Mouse (Mus musculus): Measurements from ENCODE around the gene Adam12. TPM values are rescaled to one million over a fixed set of nuclear protein-coding genes. Genes with fewer than 3 reads are reported as not detected.

The Adam12 gene
- polyA plus RNA-seq, 1 experiment from 2014 or later: 15.1 TPM

DNA sequence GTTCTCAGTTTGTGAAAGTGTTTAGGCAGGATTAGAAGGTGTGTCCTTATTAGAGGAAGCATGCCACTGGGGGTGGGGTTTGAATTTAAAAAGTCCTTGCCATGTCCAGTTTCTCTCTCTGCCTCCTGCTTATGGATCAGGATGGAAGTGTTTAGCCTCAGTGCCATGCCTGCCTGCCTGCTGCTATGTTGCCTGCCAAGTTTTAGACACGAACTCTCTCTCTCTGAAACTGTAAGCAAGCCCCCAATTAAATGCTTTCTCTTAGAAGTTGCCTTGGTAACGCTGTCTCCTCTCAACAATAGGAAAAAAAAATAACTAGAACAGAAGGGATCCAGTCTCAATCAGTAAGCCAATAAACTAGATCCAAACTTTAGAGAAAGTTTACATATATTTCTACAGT is 110.5 kb downstream of the Adam12 start:
- no peak for ATAC-seq (replicated peaks; ENCODE audit: low FRiP score, low TSS enrichment, low read depth)
- WGBS: 61% methylated on average over 2 of the region's 2 CpGs
- no peak overlapping the region for H3K27ac ChIP-seq (ENCODE audit: low read depth)

GRCm38 (mm10) chr7:134115438-134115837 is 116.5 kb downstream of the Adam12 start:
- DNase-seq (ENCODE audit: low spot score) (no peak), ATAC-seq (replicated peaks; ENCODE audit: low FRiP score, low TSS enrichment, low read depth) (no peak)
- peak overlapping the region; percentile 44; the same call in 1 of the 2 replicates for H3K27ac ChIP-seq (ENCODE audit: low read depth)
- H3K9me3 ChIP-seq (ENCODE audit: control insufficient read depth, low read length): 0 out of 2 replicates have a peak, but pooled peaks cover 3% of the 10 kb centered on the region
- no peaks in the 10 kb centered on the region for H3K36me3 ChIP-seq (ENCODE audit: control insufficient read depth, insufficient read depth, low read length)
- H3K9ac ChIP-seq (ENCODE audit: low read length): no peak overlapping the region
- H3K27me3 ChIP-seq (replicated peaks; ENCODE audit: control insufficient read depth, insufficient read depth, low read length): no peaks in the 10 kb centered on the region
- 71% methylated on average over 8 of the region's 8 CpGs for WGBS
- no peak overlapping the region for H3K4me3 ChIP-seq (ENCODE audit: low read depth, low read length)
- peaks cover 11% of the 10 kb centered on the region for H3K4me1 ChIP-seq (replicated peaks; ENCODE audit: control insufficient read depth, insufficient read depth, low read length)
- H3K4me2 ChIP-seq (ENCODE audit: low read length): no peak overlapping the region

More for the DNA sequence above, 110.5 kb downstream of the Adam12 start:
- Histone ChIP-seq H3K36me3 (ENCODE audit: control insufficient read depth, insufficient read depth, low read length) (no peaks in the 10 kb centered on the region), H3K9ac (ENCODE audit: low read length) (no peak overlapping the region), H3K27me3 (replicated peaks; ENCODE audit: control insufficient read depth, insufficient read depth, low read length) (no peaks in the 10 kb centered on the region), H3K4me1 (replicated peaks; ENCODE audit: control insufficient read depth, insufficient read depth, low read length) (no peaks in the 10 kb centered on the region), H3K4me3 (ENCODE audit: low read depth, low read length) (no peak overlapping the region), H3K9me3 (ENCODE audit: control insufficient read depth, low read length) (0 out of 2 replicates have a peak, but pooled peaks cover 3% of the 10 kb centered on the region), H3K4me2 (ENCODE audit: low read length) (no peak overlapping the region)
- DNase-seq (ENCODE audit: low spot score): no peak

GRCm38 (mm10) chr7:134114311-134115188 is 117.4 kb downstream of the Adam12 start:
- H3K9me3 ChIP-seq (ENCODE audit: control insufficient read depth, low read length): 0 out of 2 replicates have a peak, but pooled peaks cover 3% of the 10 kb centered on the region
- peaks cover 11% of the 10 kb centered on the region for H3K4me1 ChIP-seq (replicated peaks; ENCODE audit: control insufficient read depth, insufficient read depth, low read length)
- WGBS: 56% methylated on average over 9 of the region's 9 CpGs
- peak overlapping the region; percentile 44 for H3K27ac ChIP-seq (ENCODE audit: low read depth)
- peak; percentile 53 for DNase-seq (ENCODE audit: low spot score)
- H3K4me3 ChIP-seq (ENCODE audit: low read depth, low read length): no peak overlapping the region
- ATAC-seq (replicated peaks; ENCODE audit: low FRiP score, low TSS enrichment, low read depth): peak; percentile 76
- no peaks in the 10 kb centered on the region for H3K36me3 ChIP-seq (ENCODE audit: control insufficient read depth, insufficient read depth, low read length)
- no peak overlapping the region for H3K9ac ChIP-seq (ENCODE audit: low read length)
- H3K27me3 ChIP-seq (replicated peaks; ENCODE audit: control insufficient read depth, insufficient read depth, low read length): no peaks in the 10 kb centered on the region
- no peak overlapping the region for H3K4me2 ChIP-seq (ENCODE audit: low read length)

DNA sequence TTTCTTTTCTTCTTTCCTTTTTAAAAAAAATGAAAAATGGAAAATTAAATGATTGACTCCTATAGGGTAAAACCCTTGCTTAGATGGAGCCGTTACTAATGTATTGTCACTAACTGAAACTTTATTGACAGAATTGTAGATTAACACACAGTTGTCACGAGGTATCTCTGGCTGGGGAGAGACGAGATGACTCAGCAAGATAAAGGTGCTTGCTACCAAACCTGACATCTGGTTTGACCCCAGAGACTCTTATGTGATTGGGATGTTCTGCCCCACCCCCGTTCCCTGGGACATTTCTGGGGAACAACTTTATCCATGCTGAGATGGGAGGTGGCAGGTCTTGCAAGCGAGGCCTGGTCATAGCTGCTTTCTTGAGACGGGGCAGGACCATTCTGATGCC is 118.1 kb downstream of the Adam12 start:
- DNase-seq (ENCODE audit: low spot score) (no peak), ATAC-seq (replicated peaks; ENCODE audit: low FRiP score, low TSS enrichment, low read depth) (0 out of 2 replicates have a peak, but pooled peaks have one; percentile 16)
- no peak overlapping the region for H3K9ac ChIP-seq (ENCODE audit: low read length)
- H3K4me2 ChIP-seq (ENCODE audit: low read length): no peak overlapping the region
- H3K27me3 ChIP-seq (replicated peaks; ENCODE audit: control insufficient read depth, insufficient read depth, low read length): no peaks in the 10 kb centered on the region
- H3K27ac ChIP-seq (ENCODE audit: low read depth): peak overlapping the region; percentile 44; the same call in 1 of the 2 replicates
- H3K9me3 ChIP-seq (ENCODE audit: control insufficient read depth, low read length): 0 out of 2 replicates have a peak, but pooled peaks cover 3% of the 10 kb centered on the region
- 52% methylated on average over 6 of the region's 6 CpGs for WGBS
- H3K36me3 ChIP-seq (ENCODE audit: control insufficient read depth, insufficient read depth, low read length): no peaks in the 10 kb centered on the region
- peaks cover 11% of the 10 kb centered on the region for H3K4me1 ChIP-seq (replicated peaks; ENCODE audit: control insufficient read depth, insufficient read depth, low read length)
- no peak overlapping the region for H3K4me3 ChIP-seq (ENCODE audit: low read depth, low read length)

GRCm38 (mm10) chr7:134110116-134110515 is 121.8 kb downstream of the Adam12 start:
- WGBS: 74% methylated on average over 1 of the region's 1 CpGs

DNA sequence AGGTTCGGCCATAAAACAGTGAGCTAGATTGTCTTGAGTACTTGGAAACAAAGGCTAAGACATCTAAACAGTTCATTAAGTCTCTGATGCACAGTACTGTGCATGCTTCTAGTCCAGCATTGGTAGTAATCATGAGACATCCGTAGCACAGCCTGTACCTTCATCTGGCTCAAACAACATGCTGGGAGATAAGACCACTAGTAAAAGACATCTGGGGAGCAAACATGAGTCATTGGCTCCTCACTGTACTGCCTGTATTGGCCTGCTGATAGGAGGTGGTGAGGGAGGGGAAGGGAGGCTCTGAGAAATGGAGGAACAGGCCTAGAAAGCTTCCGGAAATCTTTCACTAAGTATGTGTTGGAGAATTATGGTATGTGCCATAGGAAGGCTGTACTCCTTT is 124.1 kb downstream of the Adam12 start:
- Histone ChIP-seq H3K4me1 (replicated peaks; ENCODE audit: control insufficient read depth, insufficient read depth, low read length) (no peaks in the 10 kb centered on the region), H3K36me3 (ENCODE audit: control insufficient read depth, insufficient read depth, low read length) (no peaks in the 10 kb centered on the region), H3K27ac (ENCODE audit: low read depth) (no peak overlapping the region), H3K4me2 (ENCODE audit: low read length) (no peak overlapping the region), H3K4me3 (ENCODE audit: low read depth, low read length) (no peak overlapping the region), H3K9me3 (ENCODE audit: control insufficient read depth, low read length) (no peaks in the 10 kb centered on the region), H3K9ac (ENCODE audit: low read length) (no peak overlapping the region), H3K27me3 (replicated peaks; ENCODE audit: control insufficient read depth, insufficient read depth, low read length) (no peaks in the 10 kb centered on the region)
- 81% methylated on average over 3 of the region's 3 CpGs for WGBS
- no peak for DNase-seq (ENCODE audit: low spot score)
- ATAC-seq (replicated peaks; ENCODE audit: low FRiP score, low TSS enrichment, low read depth): no peak

More at GRCm38 (mm10) chr7:134110116-134110515, 121.8 kb downstream of the Adam12 start:
- ATAC-seq (replicated peaks; ENCODE audit: low FRiP score, low TSS enrichment, low read depth) (no peak), DNase-seq (ENCODE audit: low spot score) (no peak)
- H3K4me2 ChIP-seq (ENCODE audit: low read length): no peak overlapping the region
- no peak overlapping the region for H3K4me3 ChIP-seq (ENCODE audit: low read depth, low read length)
- no peaks in the 10 kb centered on the region for H3K9me3 ChIP-seq (ENCODE audit: control insufficient read depth, low read length)
- no peaks in the 10 kb centered on the region for H3K27me3 ChIP-seq (replicated peaks; ENCODE audit: control insufficient read depth, insufficient read depth, low read length)
- no peak overlapping the region for H3K27ac ChIP-seq (ENCODE audit: low read depth)
- H3K9ac ChIP-seq (ENCODE audit: low read length): no peak overlapping the region
- peaks cover 11% of the 10 kb centered on the region for H3K4me1 ChIP-seq (replicated peaks; ENCODE audit: control insufficient read depth, insufficient read depth, low read length)
- H3K36me3 ChIP-seq (ENCODE audit: control insufficient read depth, insufficient read depth, low read length): no peaks in the 10 kb centered on the region

DNA sequence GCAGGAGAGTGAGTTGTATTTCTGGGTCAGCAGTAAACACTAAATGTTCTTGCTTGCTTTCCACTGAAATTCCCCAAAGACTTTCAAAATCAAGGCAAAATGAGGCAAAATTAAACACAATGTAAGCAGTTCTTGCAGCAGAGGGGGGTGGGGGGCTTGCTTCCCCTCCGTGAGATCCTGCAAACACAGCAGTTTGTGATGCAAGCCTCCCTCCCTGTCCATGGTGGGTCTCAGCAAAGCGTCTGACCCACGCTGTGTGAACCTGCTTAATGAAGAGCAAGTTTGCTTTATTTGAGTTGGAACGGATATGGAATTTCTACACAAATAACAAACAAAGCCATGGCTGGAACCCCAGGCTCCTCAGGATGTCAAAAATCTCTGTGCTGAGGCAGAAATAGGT is 132.9 kb downstream of the Adam12 start:
- DNase-seq (ENCODE audit: low spot score) (no peak), ATAC-seq (replicated peaks; ENCODE audit: low FRiP score, low TSS enrichment, low read depth) (no peak)
- no peak overlapping the region for H3K27ac ChIP-seq (ENCODE audit: low read depth)
- 58% methylated on average over 4 of the region's 4 CpGs for WGBS
- H3K4me1 ChIP-seq (replicated peaks; ENCODE audit: control insufficient read depth, insufficient read depth, low read length): no peaks in the 10 kb centered on the region
- no peaks in the 10 kb centered on the region for H3K9me3 ChIP-seq (ENCODE audit: control insufficient read depth, low read length)
- no peaks in the 10 kb centered on the region for H3K36me3 ChIP-seq (ENCODE audit: control insufficient read depth, insufficient read depth, low read length)
- H3K4me2 ChIP-seq (ENCODE audit: low read length): no peak overlapping the region
- H3K9ac ChIP-seq (ENCODE audit: low read length): no peak overlapping the region
- no peaks in the 10 kb centered on the region for H3K27me3 ChIP-seq (replicated peaks; ENCODE audit: control insufficient read depth, insufficient read depth, low read length)
- H3K4me3 ChIP-seq (ENCODE audit: low read depth, low read length): no peak overlapping the region

- Histone ChIP-seq H3K9me3 (ENCODE audit: control insufficient read depth, low read length) (no peaks in the 10 kb centered on the region), H3K4me3 (ENCODE audit: low read depth, low read length) (no peak overlapping the region), H3K4me2 (ENCODE audit: low read length) (no peak overlapping the region), H3K36me3 (ENCODE audit: control insufficient read depth, insufficient read depth, low read length) (no peaks in the 10 kb centered on the region), H3K9ac (ENCODE audit: low read length) (no peak overlapping the region), H3K27ac (ENCODE audit: low read depth) (no peak overlapping the region), H3K4me1 (replicated peaks; ENCODE audit: control insufficient read depth, insufficient read depth, low read length) (no peaks in the 10 kb centered on the region), H3K27me3 (replicated peaks; ENCODE audit: control insufficient read depth, insufficient read depth, low read length) (no peaks in the 10 kb centered on the region)
- ATAC-seq (replicated peaks; ENCODE audit: low FRiP score, low TSS enrichment, low read depth): no peak
- DNase-seq (ENCODE audit: low spot score): no peak
- 96% methylated on average over 2 of the region's 2 CpGs for WGBS
These were observed 134.1 kb downstream of the Adam12 start for GRCm38 (mm10) chr7:134097861-134098260.
